Mouse (Mus musculus) heart, adult 11 months (tissue): ENCODE data around the gene Cpped1.
A peak's percentile ranks its signal among the peaks of the same experiment; 100 is the strongest.

Experiments
- DNase-seq: peaks from one replicate; pipeline ENCODE4 v3.0.0; 2022

Gene Cpped1

GRCm38 (mm10) chr16:11757471-11757870 is 151.8 kb downstream of the Cpped1 start:
- peak; percentile 82 for DNase-seq

DNA sequence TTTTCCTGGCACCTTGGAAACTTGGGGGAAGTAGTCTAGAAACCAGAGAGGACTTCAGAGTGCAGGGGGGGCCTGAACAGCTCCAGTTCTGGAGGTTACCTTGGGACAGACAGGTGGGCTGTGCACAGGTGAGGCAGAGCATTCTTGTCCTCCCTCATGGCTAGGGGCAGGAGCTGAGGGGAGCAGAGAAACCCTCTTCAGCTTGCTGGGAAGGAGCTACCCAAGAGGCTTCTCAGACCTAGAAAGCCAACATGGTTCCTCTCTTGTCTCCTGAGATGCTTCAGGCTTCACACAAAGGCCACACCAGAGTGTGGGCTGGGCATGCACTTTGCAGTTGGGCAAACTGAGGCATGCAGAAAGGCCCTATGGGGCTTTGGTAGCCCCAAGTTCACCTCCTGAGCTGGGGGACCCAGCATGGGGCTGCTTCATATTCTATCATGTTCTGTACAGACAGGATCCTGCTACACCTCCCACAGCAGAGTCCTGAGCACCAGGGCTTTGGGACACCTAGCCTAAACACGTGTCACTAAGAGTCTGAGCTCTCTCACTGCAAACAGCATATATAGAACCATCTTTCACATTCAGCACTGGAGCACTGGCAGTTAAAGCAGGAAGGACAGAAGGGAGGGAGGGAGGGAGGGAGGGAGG is 152.5 kb downstream of the Cpped1 start:
- DNase-seq: peak; percentile 78

DNA sequence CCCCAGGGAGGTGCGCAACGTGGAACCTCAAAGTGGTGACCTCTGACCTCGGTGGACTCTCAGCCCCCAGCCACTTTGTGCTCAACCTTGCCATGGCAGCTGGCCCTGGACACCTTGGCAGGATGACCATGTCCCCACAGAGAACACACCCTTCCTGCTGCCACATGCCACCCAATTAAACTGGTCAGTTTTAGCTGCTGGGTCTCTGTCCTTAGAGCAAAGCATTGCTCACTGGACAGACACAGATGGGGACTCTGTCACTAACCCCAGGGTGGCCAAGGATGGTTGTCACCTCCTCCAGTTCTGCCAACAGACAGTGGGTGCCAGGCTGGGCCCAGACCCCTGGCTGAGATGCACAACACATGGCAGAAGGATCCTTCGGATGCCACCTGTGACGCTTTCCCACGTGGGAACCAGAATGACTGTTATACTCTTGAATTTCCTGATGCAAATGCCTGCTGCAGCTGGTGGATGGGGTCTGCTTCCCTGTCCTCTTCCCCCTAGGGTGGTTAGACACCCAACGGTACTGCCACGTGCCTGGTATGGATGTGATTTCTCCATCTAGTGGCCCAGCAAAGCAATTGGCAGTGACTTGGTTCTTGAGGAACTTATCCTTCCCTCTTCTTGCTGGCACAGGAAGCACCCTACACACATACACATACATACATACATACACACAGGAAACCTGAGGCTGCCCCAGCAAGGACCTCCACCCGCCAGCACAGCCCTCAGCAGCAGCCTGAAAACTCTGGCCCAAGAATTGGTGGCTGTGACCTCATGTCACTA is 153.8 kb downstream of the Cpped1 start:
- DNase-seq: peak; percentile 88

- DNase-seq: peak; percentile 58
Measured at GRCm38 (mm10) chr16:11754136-11754535, 155.1 kb downstream of the Cpped1 start.
